Mouse (Mus musculus) stomach, embryonic 14.5 days (tissue): ENCODE measurements at regions not wholly inside any gene's neighbourhood (a gene's known extent, or its start where the extent isn't known, plus 50 kb on each side); places are given as distances from the start of the nearest gene placed in this dataset.

Source experiments
- ATAC-seq: fragments of 200-750 bp; cut with Nextera tagmentation; 2 replicates; pipeline ENCODE4 v1.8.0; 2017; ENCODE audit warnings: low read depth, moderate TSS enrichment; ENCODE audit not compliant: insufficient number of reproducible peaks, insufficient read depth, low FRiP score
- H3K27ac ChIP-seq: fragments of 300-500 bp; sonication (generic); 2 replicates; pipeline ENCODE4 v1.5.1; 2014; ENCODE audit warnings: mild to moderate bottlenecking, low read length, moderate library complexity, mixed read lengths
- H3K27me3 ChIP-seq: fragments of 300-500 bp; sonication (generic); 2 replicates; pipeline ENCODE4 v1.6.1; 2014; ENCODE audit warnings: low read length, control low read depth, mixed read lengths; ENCODE audit not compliant: control insufficient read depth, insufficient read depth
- H3K36me3 ChIP-seq: fragments of 300-500 bp; sonication (generic); 2 replicates; pipeline ENCODE4 v1.6.1; 2014; ENCODE audit warnings: mild to moderate bottlenecking, control low read depth, low read length, moderate library complexity, mixed read lengths; ENCODE audit not compliant: control insufficient read depth, insufficient read depth
- H3K4me1 ChIP-seq: fragments of 300-500 bp; sonication (generic); 2 replicates; pipeline ENCODE4 v1.6.1; 2014; ENCODE audit warnings: low read length, control low read depth, mixed read lengths; ENCODE audit not compliant: control insufficient read depth, insufficient read depth
- H3K4me2 ChIP-seq: fragments of 300-500 bp; sonication (generic); replicated peaks from 2 replicates; pipeline ENCODE4 v1.6.1; 2014; ENCODE audit warnings: low read depth, low read length, control low read depth
- H3K4me3 ChIP-seq: fragments of 300-500 bp; sonication (generic); 2 replicates; pipeline ENCODE4 v1.5.1; 2014; ENCODE audit warnings: low read depth, low read length, control low read depth
- H3K9ac ChIP-seq: fragments of 300-500 bp; sonication (generic); replicated peaks from 2 replicates; pipeline ENCODE4 v1.6.1; 2014; ENCODE audit warnings: low read depth, mild to moderate bottlenecking, control low read depth, low read length, moderate library complexity, mixed read lengths
- H3K9me3 ChIP-seq: fragments of 300-500 bp; sonication (generic); 2 replicates; pipeline ENCODE4 v1.6.1; 2016; ENCODE audit warnings: low read depth, low read length, control low read depth; ENCODE audit not compliant: control insufficient read depth
- WGBS: fragments of 180-500 bp; shearing (Covaris S2); extraction: QIAGEN DNeasy Blood & Tissue Kit; methylation state at CpG from one replicate; pipeline ENCODE4 v1.1.7; 2014; 5-methylcytosine and 5-hydroxymethylcytosine counted together

DNA sequence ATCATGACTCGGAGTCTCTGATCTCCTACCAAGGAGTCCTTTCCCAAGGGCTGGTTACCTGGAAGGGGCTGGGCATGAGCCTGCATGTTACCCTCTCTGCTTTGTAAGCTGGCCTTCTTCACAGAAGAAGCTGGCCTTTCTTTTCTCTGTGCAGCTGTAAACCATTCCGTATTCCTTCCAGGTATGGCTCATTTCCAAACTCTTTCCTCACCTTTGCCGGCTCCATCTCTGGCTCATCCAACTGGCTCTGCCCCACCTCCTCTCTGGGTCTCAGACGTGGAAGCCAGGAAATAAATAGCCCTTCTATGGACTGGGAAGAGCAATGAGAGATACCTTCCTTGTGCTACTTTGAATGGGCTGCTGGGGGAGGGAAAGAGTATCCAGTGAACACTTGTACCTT, 163.0 kb downstream of the Pik3r1 start:
- no peaks in the 10 kb centered on the region for H3K36me3 ChIP-seq
- no peaks in the 10 kb centered on the region for H3K4me1 ChIP-seq
- H3K27ac ChIP-seq, result no peak overlapping the region
- no peak overlapping the region for H3K9ac ChIP-seq
- H3K4me3 ChIP-seq, result no peak overlapping the region
- ATAC-seq, result no peak
- no peak overlapping the region for H3K4me2 ChIP-seq
- WGBS, result 66% methylated on average over 4 of the region's 4 CpGs
- no peaks in the 10 kb centered on the region for H3K27me3 ChIP-seq
- no peaks in the 10 kb centered on the region for H3K9me3 ChIP-seq

- no peak overlapping the region for H3K4me3 ChIP-seq
- 63% methylated on average over 7 of the region's 7 CpGs for WGBS
- no peaks in the 10 kb centered on the region for H3K27me3 ChIP-seq
- no peak overlapping the region for H3K9ac ChIP-seq
- no peak for ATAC-seq
- H3K9me3 ChIP-seq, result no peaks in the 10 kb centered on the region
- no peak overlapping the region for H3K27ac ChIP-seq
- no peaks in the 10 kb centered on the region for H3K36me3 ChIP-seq
- H3K4me1 ChIP-seq, result 0 out of 2 replicates have a peak, but pooled peaks cover 5% of the 10 kb centered on the region
- H3K4me2 ChIP-seq, result no peak overlapping the region
Measured at GRCm38 (mm10) chr13:101598126-101598485, 169.9 kb downstream of the Pik3r1 start.

GRCm38 (mm10) chr13:101597243-101598125, 170.5 kb downstream of the Pik3r1 start:
- no peak overlapping the region for H3K4me2 ChIP-seq
- no peak overlapping the region for H3K9ac ChIP-seq
- no peak overlapping the region for H3K27ac ChIP-seq
- no peaks in the 10 kb centered on the region for H3K27me3 ChIP-seq
- no peaks in the 10 kb centered on the region for H3K36me3 ChIP-seq
- 0 out of 2 replicates have a peak, but pooled peaks cover 5% of the 10 kb centered on the region for H3K4me1 ChIP-seq
- ATAC-seq, result no peak
- H3K9me3 ChIP-seq, result no peaks in the 10 kb centered on the region
- 50% methylated on average over 14 of the region's 14 CpGs for WGBS
- no peak overlapping the region for H3K4me3 ChIP-seq

DNA sequence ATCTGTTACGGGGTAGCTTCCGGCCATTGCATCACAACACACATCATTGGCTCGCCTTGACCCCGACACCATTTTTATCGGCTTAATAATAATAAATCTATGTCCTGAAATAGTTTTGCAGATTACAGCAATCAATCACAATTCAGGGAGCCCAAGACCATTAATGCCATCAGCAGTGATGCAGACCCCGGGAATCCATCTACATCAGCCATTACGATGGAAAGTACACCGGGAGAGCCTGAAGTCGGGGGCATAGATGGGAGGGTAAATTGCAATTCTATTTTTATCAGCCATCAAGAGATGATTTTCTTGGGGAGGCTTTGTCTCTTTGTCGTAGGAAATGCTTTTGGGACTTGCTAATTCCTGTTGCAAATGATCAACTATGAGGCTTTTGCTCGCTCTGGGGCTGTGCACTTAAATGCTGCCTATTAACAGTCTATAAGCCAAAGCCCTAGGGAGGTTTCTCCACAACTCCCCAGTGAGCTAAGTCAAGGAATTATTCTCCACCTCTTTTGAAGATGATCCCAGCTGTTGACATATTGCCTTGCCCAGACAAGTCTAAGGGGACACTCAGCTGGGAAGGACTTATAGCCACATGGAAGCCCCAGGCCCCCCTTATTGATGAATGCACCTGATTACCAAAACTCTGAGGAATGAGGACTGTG, 173.4 kb downstream of the Pik3r1 start:
- no peak overlapping the region for H3K9ac ChIP-seq
- H3K4me2 ChIP-seq, result no peak overlapping the region
- 81% methylated on average over 11 of the region's 11 CpGs for WGBS
- ATAC-seq, result no peak
- 0 out of 2 replicates have a peak, but pooled peaks cover 5% of the 10 kb centered on the region for H3K4me1 ChIP-seq
- no peak overlapping the region for H3K27ac ChIP-seq
- no peaks in the 10 kb centered on the region for H3K36me3 ChIP-seq
- H3K27me3 ChIP-seq, result no peaks in the 10 kb centered on the region
- no peaks in the 10 kb centered on the region for H3K9me3 ChIP-seq
- no peak overlapping the region for H3K4me3 ChIP-seq

GRCm38 (mm10) chr13:101592355-101592754, 175.7 kb downstream of the Pik3r1 start:
- ATAC-seq, result no peak
- H3K9me3 ChIP-seq, result no peaks in the 10 kb centered on the region
- H3K36me3 ChIP-seq, result no peaks in the 10 kb centered on the region
- WGBS, result 88% methylated on average over 1 of the region's 1 CpGs
- H3K4me2 ChIP-seq, result no peak overlapping the region
- H3K4me1 ChIP-seq, result 0 out of 2 replicates have a peak, but pooled peaks cover 2% of the 10 kb centered on the region
- no peak overlapping the region for H3K4me3 ChIP-seq
- H3K9ac ChIP-seq, result no peak overlapping the region
- no peak overlapping the region for H3K27ac ChIP-seq
- no peaks in the 10 kb centered on the region for H3K27me3 ChIP-seq

DNA sequence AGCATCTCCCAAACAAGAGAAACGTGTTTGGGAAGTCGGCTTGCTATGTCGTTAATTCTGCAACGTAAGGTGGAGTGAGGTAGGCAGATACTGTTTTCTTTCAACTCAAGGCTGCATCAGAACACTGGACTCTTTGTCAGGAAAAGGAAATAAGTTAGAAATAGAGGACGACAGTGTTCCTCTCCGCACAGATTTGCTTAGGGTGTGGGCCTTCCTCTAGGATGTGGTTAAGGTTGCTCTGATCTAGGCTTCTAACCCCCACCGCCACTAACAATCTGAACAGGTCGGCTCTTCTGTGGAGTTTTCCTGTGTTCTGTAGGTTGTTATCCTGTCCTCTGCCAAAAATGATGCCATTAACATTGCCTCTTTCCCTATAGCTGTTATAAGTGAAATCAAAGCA, 179.1 kb downstream of the Pik3r1 start:
- H3K27me3 ChIP-seq, result no peaks in the 10 kb centered on the region
- 75% methylated on average over 8 of the region's 8 CpGs for WGBS
- H3K4me1 ChIP-seq, result no peaks in the 10 kb centered on the region
- no peak overlapping the region for H3K9ac ChIP-seq
- H3K4me3 ChIP-seq, result no peak overlapping the region
- no peak for ATAC-seq
- H3K36me3 ChIP-seq, result no peaks in the 10 kb centered on the region
- H3K9me3 ChIP-seq, result no peaks in the 10 kb centered on the region
- H3K4me2 ChIP-seq, result no peak overlapping the region
- H3K27ac ChIP-seq, result no peak overlapping the region

DNA sequence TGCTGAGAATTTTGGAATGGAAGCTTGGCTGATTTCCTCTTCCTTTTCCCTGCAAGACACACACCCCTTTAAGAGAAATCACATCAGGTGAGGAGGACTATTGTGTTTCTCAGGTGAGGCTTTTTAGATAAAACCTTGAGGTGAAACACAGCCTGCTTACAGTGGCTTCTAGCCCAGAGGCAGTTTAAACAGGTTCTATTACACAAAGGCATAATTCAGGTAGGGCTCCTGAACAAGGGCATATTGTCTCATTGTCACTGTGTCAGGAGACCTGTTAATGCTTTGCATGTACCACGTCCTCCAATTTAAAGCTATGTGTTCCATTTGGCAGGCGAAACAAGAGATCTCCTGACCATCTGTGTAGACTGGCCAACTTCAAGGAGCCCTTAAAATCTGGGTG, 181.2 kb downstream of the Pik3r1 start:
- no peak for ATAC-seq
- H3K4me2 ChIP-seq, result no peak overlapping the region
- no peak overlapping the region for H3K9ac ChIP-seq
- no peaks in the 10 kb centered on the region for H3K36me3 ChIP-seq
- H3K4me1 ChIP-seq, result no peaks in the 10 kb centered on the region
- no peaks in the 10 kb centered on the region for H3K27me3 ChIP-seq
- H3K27ac ChIP-seq, result no peak overlapping the region
- no peaks in the 10 kb centered on the region for H3K9me3 ChIP-seq
- WGBS, result 83% methylated on average over 2 of the region's 2 CpGs
- H3K4me3 ChIP-seq, result no peak overlapping the region

- no peaks in the 10 kb centered on the region for H3K27me3 ChIP-seq
- H3K36me3 ChIP-seq, result no peaks in the 10 kb centered on the region
- ATAC-seq, result no peak
- no peak overlapping the region for H3K27ac ChIP-seq
- H3K4me1 ChIP-seq, result no peaks in the 10 kb centered on the region
- H3K4me2 ChIP-seq, result no peak overlapping the region
- no peak overlapping the region for H3K4me3 ChIP-seq
- H3K9me3 ChIP-seq, result no peaks in the 10 kb centered on the region
- 97% methylated on average over 1 of the region's 1 CpGs for WGBS
- no peak overlapping the region for H3K9ac ChIP-seq
Measured at GRCm38 (mm10) chr13:101576481-101576880, 191.5 kb downstream of the Pik3r1 start.
